Mouse (Mus musculus) brain, adult 2 months (tissue): ENCODE results near the gene Gtpbp4.
"Not testable (repeated sequence)": the region's sequence is repeated elsewhere in the genome, so short reads cannot be mapped to it uniquely, and the experiment has no call there.

ENCODE experiments used
- DNase-seq: peaks from one replicate; pipeline ENCODE4 v3.0.0; 2011; ENCODE audit warnings: low read depth, low spot score

Gtpbp4 gene

DNA sequence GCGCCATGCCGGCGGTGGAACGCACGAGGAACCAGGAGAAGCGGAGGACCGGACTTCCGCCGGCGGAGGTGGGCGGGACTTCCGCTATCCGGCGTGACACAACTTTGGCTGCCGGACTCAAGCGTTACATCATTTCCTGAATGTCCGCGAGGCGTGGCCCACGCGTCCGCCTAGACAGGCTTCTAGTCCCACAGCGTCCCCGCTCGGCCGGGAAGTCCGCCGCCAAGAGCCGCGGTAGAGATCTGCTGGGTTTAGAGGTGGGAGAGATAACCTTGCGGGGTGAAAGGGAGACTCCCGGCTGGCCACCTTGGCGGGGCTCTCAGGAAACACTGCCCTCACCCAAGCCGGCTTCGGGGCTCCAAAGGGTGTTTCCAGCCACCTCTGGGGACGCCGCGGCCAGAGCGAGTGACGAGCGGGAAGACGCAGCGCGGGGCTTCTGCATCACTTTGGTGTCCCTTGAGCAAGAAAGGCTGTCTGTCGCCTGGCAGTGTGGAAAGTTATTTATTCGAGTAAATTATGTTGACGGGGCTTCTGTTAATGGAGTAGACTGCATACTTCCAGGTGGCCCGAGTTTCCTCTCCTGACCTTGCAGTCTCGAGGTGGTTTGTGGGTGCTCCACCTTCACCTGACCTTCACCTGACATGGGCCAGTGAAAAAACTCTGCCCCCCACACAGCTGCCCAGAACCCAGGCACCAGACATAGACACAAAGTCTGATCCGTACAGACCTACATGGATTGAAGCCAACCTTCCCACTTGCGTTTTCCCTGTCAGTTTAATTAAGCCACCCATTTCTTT, at the start of gene Gtpbp4:
Gene Gtpbp4, minus strand, starts transcription at position 94 of the 797 bp plus-strand sequence.
- peak; percentile 99 for DNase-seq

GRCm38 (mm10) chr13:9044731-9045130, 48.8 kb upstream of the Gtpbp4 start:
- no peak for DNase-seq

DNA sequence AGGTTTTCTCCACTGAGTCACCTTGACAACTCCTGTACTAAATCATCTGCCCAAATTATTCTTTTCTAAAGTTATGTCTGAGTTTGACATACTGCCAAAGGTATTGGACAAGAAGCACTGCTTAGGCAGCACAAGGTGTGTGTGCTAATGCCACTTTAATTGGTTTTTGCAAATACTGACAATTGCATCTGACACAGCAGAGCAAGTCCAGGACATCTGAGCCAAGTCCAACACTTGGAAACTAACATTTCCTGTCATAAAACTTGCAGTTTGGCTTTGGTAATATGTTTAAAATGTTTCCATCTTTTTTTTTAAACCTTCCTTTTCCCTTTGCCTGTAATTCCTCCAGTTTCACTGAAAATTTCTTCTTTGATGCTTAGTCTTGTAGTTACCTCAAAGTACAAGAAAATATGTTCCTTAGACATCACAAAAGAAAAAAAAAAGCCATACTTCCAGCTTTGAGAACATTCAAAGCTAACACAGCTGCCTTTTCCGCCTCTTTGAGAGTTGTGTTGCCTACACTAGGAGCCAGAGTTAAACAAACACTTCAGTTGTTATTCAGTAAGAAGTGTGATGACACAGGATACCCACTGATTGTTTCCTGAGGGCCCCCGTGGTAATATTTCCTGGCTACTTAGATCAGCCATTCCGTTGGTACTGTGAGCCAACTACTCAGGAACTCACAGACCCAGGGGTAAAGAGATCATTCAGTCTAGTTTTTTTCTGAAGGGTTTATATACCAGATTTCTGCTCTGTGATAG, 47.6 kb upstream of the Gtpbp4 start:
- DNase-seq, result no peak

- no peak for DNase-seq
Observed at GRCm38 (mm10) chr13:9040626-9041025, 44.7 kb upstream of the Gtpbp4 start.

DNA sequence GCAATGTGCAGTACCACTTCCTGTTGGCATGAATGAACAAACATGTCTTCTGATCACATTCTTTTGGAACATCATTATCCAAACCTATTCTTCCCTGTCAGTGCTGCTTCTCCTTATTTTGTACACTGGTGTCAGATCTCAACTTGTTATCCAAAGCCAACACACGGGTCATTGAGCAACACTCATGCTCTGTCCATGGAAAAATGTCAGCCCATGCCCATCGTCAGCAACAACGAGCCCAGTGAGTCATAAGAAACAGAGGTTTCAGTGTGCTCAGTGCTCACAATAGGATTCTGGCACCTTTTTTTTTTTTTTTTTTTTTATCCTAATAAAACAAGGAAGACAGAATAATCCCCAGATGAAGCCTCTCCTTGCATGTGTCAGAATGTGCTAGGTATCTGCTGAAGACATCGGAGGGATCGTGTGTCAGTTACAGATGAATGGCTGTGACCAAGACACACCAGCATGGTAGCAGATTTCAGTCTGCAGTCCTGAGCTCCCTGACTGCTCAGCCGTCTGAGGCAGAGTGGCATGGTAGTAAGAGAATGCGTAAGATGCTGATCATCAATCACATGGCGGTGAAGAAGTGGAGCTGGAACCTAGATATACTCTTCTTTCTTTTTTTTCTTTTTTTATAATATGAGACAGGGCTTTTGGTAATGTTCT, 36.2 kb upstream of the Gtpbp4 start:
- DNase-seq, result no peak

- DNase-seq, result no peak
Observed at GRCm38 (mm10) chr13:9030364-9030763, 34.5 kb upstream of the Gtpbp4 start.

DNA sequence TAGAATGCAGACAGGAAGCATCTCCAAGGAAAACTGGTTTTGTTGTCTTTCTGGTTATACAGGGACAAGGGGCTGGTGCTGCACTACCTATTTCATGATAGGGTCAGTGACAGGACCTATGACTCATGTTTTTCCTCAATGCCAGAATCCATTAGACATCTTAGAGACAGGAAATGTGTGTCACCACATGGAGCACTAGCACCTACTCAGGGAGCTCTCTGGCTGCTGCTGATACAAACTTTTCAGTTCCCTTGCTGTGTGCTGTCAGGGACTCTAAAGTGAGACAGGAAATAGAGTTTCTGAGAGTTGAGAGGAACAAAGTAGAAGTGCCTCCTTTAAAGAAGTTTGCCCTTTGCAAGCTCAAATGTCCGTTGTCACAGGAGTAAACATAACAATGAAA, 31.4 kb upstream of the Gtpbp4 start:
- no peak for DNase-seq

DNA sequence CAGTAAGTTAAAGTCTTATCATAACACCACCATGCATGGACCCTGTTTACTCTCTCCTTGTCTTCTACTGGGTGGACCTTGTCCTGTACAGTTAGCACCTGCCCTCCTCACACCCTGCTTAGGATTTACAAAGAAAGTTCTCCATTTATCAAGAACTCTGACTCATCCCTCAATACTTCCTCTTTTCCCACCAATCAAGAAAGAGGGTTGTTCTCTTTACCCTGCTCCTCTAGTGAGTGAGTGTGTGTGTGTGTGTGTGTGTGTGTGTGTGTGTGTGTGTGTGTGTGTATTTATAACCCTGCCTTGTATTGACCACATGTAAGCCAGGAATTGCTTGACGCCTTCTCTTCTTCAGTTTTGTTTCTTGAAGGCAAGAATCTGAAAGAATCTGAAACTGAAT, 26.7 kb upstream of the Gtpbp4 start:
- DNase-seq, result no peak

GRCm38 (mm10) chr13:9021556-9021955, 25.7 kb upstream of the Gtpbp4 start:
- DNase-seq, result no peak

DNA sequence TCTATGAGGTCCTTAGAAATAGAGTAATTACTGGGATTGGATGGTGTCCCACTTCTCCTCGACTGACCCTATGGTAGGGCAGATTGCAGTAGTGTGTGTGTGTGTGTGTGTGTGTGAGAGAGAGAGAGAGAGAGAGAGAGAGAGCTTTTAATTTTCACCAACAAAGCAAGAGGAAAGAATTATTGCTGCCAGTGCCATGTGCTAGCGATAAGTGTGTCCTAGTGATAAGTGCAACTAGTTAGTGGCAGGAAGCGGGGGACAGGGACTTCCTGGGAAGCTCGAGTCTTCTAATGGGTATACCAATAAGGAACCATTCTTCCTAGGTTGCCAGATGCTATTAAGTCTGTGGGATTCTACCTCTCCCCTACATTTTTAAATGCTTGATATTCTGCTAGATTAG, 23.8 kb upstream of the Gtpbp4 start:
- no peak for DNase-seq

DNA sequence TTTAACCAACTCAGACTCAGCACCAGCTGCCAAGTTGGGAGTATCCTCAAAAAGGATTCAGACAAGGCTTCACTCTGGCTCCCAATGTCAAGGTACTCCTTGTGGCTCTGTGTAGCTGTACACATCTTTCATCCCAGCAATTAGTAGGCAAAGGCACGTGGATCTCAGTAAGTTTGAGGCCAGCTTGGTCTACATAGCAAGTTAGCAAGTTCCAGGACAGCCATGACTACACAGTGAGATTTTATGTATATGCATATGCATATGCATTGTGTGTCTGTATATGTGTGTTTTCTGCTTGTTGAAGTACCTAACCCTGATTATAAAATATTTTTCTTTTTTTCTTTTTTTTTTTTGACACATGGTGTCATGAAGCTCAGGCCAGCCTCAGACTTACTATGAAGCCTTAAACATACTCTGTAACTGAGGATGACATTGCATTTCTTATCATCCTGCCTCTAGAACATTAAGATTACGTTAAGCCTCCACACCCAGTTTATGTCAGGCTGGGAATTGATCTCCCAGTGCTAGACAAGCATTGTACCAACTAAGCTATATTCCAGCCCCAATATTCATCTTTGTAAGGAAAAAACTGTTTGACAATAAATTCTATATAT, 23.2 kb upstream of the Gtpbp4 start:
- DNase-seq, result no peak

DNA sequence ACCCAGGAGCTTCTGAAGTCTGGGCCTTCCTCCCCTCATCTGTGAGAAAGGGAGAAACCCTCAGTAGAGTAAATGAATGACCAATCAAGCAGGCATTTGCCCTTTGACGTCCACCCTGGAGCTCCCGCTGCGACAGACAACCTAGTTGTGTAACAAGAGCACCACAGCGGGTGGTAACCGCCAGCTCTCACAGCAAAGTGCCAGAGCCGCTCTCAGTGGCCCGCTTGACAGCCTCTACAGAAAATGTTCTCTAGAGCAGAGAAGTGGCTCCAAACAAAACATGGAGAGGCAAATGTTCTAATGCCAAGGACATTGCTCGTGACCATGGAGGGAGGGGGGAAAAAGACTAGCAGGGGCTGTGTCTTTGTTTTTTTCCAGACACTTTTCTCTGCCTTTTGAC, 21.3 kb upstream of the Gtpbp4 start:
- DNase-seq, result peak; percentile 19

GRCm38 (mm10) chr13:9014431-9014830, 18.5 kb upstream of the Gtpbp4 start:
- DNase-seq, result no peak

- DNase-seq, result no peak
Observed at GRCm38 (mm10) chr13:9013483-9013882, 17.6 kb upstream of the Gtpbp4 start.

DNA sequence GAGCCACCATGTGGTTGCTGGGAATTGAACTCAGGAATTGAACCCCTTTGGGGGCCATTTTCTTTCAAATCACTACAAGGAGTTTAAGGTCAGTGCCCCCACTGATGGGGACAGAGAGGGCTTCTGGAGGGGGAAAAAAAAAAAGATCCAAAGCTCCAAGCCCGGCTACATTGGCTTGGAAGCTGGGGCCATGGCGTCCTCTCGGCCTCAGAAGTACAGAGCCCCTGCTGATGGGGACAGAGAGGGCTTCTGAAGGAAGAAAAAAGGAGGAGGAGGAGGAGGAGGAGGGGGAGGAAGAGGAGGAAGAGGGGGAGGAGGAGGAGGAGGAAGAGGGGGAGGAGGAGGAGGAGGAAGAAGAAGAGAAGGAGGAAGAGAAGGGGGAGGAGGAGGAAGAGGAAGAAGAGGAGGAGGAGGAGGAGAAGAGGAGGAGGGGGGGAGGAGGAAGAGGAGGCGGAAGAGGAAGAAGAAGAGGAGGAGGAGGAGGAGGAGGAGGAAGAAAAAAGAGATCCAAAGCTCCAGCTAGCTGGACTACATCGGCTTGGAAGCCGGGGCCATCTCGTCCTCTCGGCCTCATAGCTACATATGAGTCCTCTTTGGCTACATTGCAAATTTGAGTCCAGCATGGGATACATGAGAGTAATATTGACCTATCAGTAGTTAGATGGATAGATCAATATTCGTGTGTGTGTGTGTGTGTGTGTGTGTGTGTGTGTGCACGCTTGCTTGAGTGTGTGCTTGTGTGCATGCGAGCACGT, 15.9 kb upstream of the Gtpbp4 start:
- peak; percentile 79 for DNase-seq

DNA sequence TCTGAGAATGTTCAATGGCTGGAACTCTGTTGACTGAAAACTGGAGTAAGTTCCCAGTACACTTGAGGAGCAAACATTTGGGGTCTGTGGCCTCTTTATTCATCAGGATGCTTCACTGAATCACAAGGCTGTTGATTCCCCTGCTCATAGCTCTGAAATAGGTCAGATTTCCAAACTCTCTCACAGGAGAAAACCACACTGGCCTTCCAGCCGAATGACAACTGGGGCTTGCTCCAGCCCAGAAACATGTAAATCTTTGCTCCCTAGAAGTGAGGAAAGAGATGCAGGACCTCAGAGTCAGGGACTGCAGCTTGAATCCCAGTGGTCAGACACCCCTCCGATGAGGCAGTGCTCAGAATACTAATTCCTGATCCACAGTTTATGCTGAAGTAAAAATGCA, 7.4 kb upstream of the Gtpbp4 start:
- DNase-seq, result no peak

DNA sequence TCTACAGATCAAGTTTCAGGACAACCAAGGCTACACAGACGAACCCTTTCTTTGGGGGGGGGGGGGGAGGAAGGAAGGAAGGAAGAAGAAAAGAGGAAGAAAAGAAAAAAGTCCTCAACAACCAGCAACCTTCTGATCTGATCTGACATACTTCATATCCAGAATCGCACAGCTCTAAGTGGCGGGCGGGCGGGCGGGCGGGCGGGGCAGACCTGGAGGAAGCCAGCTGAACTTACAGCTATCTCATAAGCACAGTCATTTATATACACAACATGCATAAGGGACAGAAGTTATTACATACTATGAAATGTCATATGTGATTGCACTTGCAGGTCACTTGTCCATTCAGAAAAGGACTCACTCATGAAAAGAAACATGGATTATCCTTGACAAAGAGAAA, 3.6 kb upstream of the Gtpbp4 start:
- no peak for DNase-seq

DNA sequence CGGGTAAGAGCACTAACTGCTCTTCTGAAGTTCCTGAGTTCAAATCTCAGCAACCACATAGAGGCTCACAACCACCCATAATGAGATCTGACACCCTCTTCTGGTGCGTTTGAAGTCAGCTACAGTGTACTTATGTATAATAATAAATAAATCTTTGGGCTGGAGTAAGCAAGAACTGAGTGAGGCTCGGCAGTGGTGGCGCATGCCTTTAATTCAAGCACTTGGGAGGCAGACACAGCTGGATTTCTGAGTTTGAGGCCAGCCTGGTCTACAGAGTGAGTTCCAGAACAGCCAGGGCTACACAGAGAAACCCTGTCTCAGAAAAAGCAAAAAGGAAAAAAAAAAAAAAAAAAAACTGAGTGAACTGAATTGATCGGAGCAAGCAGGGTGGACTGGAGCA, 1.3 kb upstream of the Gtpbp4 start:
- DNase-seq, result not testable (repeated sequence)

DNA sequence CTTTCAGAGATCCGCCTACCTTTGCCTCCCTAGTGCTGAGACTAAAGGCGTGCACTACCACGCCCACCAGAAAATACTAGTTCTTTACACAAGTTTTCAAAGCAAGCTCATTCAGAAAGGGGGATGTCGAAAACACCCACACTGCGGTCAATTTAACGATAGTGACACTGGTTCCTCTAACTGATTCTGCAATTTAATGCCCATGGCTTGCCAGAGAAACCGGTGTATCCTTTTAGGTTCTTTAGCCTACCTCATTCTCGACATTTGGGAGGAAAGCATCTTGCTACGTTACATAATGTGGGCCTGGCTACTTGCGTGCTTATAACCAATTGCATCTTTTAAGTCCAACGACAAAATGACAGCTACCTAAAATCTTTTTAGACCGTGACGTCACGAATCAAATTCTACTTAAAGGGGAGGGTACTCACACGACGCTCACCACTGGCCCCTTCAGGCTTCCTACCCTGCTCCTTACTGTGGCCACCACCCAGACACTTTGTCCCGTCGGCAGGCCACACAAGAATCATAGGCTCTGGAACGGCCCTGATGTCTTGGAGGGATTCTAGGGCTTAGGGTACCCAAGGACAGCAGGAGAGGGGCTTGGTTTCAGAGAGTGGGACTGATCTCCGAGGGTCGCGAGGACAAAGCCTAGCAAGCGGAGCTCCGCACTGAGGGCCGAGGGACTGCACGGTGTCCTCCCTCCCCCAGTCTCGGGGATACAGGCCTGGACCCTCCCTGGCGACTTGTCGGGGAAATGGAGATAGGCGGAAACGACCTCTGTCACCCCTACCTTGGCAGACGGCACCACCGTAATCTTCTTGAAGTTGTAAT, 509 bp downstream of the Gtpbp4 start:
- DNase-seq, result peak; percentile 29

- DNase-seq, result no peak
Observed at GRCm38 (mm10) chr13:8992231-8992630, 3.7 kb downstream of the Gtpbp4 start.
